Mouse (Mus musculus) lung, postnatal 0 days (tissue): Measurements from ENCODE around the gene Alg11.

ENCODE experiments used
- CTCF ChIP-seq: IDR thresholded peaks from 2 replicates; pipeline ENCODE4 v1.5.1; 2016; ENCODE audit warnings: antibody characterized with exemption, mild to moderate bottlenecking
- EP300 ChIP-seq: IDR thresholded peaks from 2 replicates; pipeline ENCODE4 v1.6.1; 2016; ENCODE audit warnings: antibody characterized with exemption, mild to moderate bottlenecking, control low read depth

DNA sequence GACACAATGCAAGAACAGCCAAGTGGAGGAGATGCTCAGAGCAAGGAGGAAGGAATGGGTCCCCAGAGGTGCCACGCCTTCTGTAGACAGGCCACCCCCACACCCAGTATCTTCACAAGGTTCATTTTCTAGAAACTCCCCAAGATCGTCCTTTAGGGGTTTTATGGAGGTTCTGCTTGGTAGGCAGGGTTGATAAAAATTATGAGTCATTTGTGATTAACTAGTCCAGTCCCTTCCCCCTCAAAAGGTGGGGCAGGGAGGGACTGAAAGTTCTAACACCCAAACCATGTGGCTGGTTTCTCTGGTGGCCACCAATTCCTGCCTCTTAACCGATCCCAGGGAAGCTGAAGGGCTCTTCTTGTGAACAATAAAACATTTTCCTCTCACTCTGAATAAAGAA is 3.7 kb upstream of the Alg11 start:
- TF ChIP-seq CTCF (no peak), EP300 (no peak)
